Mouse (Mus musculus) R1 (cell line): Measurements from ENCODE around the gene Ppp4r1.
A peak's percentile ranks its signal among the peaks of the same experiment; 100 is the strongest.

Experiments
- DNase-seq: peaks from one replicate; pipeline ENCODE4 v3.0.0-alpha.2; 2018; ENCODE audit warnings: low read depth, low spot score

Ppp4r1 gene

DNA sequence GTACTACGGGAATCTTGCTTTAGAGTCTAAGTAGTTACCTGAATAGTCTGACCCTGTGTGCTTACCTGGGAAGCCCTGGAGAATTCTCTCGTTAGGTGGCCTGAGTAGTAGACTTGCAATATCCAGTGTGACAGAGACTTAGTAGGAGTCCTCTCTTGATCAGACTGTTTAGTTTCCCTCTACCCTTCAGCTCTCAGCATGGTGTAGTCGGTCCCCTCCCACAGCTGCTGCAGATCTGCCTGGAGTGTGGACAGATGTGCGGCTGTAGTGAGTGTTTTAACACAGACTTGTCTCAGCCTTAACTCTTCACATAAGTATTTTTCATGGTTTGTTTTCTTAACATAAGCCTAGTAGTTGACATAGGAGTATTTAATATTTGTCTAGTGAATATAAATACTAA is 19.7 kb downstream of the Ppp4r1 start:
- DNase-seq, result peak; percentile 54

DNA sequence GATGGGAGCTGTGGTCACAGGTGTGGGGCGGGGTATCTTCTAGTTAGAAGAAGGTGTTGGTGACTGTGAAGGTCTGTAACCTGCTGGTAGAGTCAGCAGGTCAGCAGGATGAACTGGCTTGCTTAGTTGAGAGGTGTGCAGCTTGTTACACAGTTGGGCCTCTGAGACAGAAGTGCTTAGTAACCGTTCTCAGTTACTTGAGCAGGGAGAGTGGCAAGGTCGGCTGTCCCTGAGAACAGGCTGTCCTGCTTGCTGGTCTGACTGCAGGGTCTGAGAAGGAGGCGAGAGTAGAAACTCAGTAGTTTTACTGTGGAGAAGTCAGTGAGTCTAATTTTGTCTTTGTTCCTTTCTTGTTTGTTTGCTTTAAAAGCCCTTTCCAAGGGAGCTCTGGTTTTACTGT is 23.6 kb downstream of the Ppp4r1 start:
- no peak for DNase-seq

- DNase-seq, result no peak
Measured at GRCm38 (mm10) chr17:65806416-65806815, 24.0 kb downstream of the Ppp4r1 start.

GRCm38 (mm10) chr17:65811032-65811431 is 28.7 kb downstream of the Ppp4r1 start:
- DNase-seq, result no peak

DNA sequence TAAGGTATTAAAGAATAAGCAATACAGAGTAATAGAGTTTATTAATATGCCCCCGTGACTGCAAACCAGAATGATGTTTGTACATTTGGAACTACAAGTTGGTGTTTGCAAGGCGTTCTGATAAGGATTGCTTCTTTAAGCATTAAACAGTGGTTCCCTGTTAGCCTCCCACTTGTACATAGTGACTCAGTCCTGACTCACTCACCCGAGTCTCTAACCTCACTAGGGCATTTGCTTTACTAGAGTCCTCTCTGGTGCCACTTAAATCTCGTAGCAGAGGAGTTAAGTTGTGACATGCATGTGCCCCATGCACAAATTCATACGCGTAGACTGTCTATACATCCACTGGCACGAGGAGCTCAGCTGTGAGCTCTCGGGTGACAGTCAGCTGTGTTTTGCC is 31.4 kb downstream of the Ppp4r1 start:
- DNase-seq, result no peak

DNA sequence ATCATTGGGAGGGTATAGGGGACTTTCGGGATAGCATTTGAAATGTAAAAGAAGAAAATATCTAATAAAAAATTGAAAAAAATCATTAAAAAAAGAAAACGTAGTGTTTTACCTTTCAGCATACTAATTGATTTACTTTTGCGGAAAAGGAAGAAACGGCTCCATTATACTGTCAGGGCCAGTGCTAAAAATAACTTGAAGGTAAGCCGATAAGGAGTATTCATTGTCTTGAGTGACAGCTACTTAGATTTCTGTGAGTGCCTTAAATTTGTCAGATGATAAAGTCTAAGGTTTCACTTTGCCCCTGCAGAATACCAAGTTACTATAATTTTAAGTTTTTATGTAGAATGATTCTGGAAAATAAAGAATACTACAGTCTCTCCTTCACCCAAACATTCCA is 37.8 kb downstream of the Ppp4r1 start:
- no peak for DNase-seq

- no peak for DNase-seq
Measured at GRCm38 (mm10) chr17:65822423-65822822, 40.0 kb downstream of the Ppp4r1 start.

DNA sequence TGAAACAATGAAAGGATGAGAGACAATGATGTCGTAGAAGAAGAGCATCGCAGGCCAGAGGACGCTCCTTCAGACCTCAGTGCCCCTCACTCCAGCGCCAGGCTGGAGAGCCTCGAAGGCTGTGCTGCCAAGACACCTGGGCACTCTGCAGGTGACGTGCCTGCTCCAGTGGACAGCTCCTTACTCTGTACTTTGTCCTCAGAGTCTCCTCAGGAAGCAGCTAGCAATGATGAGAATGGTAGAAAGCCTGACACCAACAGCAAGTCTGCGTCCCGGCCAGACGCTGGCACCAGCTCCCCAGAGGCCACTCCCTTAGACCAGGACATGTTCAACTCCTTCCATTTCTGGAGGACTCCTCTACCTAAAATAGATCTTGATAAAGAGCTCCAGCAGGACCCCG is 41.9 kb downstream of the Ppp4r1 start:
- no peak for DNase-seq

- DNase-seq, result no peak
Measured at GRCm38 (mm10) chr17:65826257-65826656, 43.9 kb downstream of the Ppp4r1 start.

DNA sequence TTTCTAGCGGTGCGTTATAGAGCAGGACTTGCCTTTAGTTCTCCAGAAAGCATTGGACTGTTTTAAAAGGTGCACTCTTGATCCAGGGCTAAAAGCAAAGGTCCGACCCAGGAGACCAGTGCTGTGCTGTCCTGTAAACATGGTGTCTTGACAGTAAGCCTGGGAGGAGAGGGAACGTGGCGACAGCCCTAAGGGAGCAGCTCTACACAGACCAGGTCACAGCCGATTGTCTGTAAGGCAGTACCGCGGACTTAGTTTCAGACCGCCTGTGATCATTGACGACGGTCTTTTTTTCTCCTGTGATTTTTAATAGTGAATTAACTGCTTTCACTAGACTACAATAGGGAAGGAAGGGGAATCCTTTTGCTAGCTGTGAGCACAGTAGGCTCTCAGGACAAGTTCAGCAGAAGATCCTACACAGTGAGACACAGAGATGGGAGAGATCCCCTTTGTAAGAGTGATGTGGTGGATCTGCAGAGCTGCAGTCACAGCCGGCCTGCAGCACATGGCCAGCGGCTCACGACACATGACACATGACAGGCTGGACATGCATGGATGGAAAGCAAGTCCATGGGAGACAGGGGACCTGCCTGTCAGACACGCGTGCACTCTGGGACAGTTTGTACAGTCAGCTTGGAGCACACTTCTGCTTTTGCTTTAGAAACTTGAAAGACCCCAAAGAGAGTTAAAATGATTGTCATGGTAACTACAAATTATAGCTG is 44.9 kb downstream of the Ppp4r1 start:
- no peak for DNase-seq

DNA sequence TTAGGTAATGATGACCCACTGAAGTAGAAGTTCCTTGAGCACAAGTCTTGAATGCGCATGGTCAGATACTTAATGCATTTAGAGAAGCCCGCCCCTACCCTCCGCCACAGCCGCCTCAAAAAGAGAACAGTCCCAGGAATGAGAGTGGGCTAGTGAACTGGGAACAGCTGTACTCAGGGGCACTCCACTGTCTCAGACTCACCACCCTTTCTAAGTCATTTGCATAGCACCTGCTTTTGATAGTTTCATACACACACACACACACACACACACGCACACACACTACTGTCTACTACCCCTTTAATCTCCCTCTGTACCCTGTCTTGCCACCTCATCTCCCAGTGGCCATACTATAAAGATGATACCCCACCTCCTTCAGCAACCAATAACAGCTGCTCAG is 45.5 kb downstream of the Ppp4r1 start:
- DNase-seq, result no peak

DNA sequence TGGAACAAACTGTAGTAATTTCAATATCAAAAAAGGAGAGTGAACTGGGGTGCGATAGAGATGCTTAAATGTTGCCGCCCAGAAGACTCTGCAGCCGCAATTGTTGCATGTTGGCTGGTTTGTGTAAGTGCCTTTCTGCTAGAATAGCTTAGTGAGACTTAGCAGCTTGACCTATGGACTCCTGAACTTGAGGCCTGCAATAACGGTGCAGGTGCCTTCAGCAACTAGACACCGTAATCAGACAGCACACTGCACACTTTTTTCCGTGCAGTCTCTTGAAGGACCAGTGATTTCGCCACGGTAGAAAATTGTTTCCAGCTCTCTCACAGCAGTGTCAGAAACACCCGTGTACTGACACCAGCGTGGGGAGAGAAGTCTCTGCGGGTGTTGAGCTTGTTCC is 46.6 kb downstream of the Ppp4r1 start:
- no peak for DNase-seq

- DNase-seq, result no peak
Measured at GRCm38 (mm10) chr17:65830216-65830863, 48.0 kb downstream of the Ppp4r1 start.

- DNase-seq, result no peak
Measured at GRCm38 (mm10) chr17:65833891-65834290, 51.5 kb downstream of the Ppp4r1 start.

GRCm38 (mm10) chr17:65836746-65837145 is 54.4 kb downstream of the Ppp4r1 start:
- DNase-seq, result no peak

- DNase-seq, result no peak
Measured at GRCm38 (mm10) chr17:65839541-65840256, 57.3 kb downstream of the Ppp4r1 start.

GRCm38 (mm10) chr17:65842669-65843381 is 60.5 kb downstream of the Ppp4r1 start:
- no peak for DNase-seq

DNA sequence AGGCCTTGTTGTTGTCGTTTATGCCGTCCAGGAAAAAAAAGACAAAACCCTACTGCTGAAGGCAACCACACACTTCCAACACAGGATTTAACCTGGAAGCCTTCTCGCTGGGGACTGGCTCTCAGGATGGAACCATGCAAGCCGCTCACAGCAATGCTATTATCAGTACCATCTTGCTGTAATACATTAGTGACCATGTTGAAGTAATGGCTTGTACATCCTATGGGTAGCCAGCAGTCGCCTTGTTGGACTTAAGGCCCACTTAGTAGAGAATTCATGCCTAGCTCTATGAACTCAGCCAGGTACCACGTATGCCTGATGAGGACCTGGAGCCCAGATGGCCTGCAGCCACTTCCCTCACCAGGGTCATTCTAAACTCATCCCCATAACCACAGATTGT is 63.0 kb downstream of the Ppp4r1 start:
- DNase-seq, result no peak

DNA sequence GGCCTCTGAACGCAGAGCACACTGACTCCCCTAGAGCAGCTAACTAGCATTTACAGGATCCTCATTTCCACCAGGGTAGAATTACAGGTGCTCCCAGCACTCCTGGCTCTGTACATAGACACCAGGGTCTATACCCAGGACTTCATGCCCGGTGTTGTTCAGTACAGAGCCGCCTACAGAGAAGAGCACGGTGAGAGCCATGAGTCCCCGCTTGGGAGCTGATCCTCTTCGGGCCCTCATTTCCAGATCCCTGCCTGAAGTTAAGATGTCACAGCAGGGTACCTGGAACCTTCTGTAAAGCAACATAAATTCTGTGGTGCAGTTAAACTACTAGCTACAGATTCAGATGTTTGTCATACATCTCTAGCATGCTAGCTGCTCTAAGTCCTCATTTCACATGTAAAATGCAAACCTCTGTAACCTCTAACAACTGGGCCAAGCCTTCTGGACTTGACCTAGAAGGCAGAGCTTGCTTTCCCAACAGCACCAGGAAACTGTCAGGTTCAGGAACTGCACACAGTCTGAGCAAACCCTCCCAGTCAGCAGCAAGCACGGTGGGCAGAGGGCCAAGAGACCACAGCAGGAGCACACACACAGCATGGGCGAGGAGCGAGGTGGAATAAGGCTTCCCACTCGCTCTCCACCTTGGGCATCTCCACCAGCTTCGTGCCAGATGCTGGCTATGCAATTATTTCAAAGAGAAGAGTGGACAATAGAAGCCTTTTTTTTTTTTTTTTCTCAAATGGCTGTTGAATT is 65.5 kb downstream of the Ppp4r1 start:
- no peak for DNase-seq

GRCm38 (mm10) chr17:65850487-65850886 is 68.1 kb downstream of the Ppp4r1 start:
- no peak for DNase-seq

DNA sequence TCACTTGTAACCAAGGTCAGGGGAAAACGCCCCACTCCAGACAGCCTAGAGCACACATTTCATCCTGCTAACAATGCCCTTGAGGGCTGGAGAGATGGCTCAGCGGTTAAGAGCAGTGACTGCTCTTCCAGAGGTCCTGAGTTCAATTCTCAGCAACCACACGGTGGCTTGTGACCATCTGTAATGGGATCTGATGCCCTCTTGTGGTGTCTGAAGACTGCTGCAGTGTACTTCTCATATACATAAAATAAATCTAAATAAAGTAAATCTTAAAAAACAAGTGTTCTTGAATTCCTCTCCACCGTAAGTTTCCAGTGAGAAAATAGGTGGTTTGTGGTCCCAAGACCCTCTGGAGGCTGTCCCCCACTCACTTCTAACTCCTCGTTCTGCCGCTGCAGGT is 69.4 kb downstream of the Ppp4r1 start:
- DNase-seq, result peak; percentile 49
